Mouse (Mus musculus) stomach, postnatal 0 days (tissue): ENCODE data around the gene Actn2. TPM values are rescaled to one million over a fixed set of nuclear protein-coding genes. Genes with fewer than 3 reads are reported as not detected.

Source experiments
- ATAC-seq: fragments of 200-750 bp; cut with Nextera tagmentation; 2 replicates; pipeline ENCODE4 v1.8.0; 2017; ENCODE audit not compliant: low FRiP score, low TSS enrichment
- DNase-seq: peaks from one replicate; pipeline ENCODE4 v3.0.0-alpha.2; 2016; ENCODE audit warnings: low spot score
- H3K27ac ChIP-seq: fragments of 300-500 bp; sonication (generic); replicated peaks from 2 replicates; pipeline ENCODE4 v1.5.1; 2014; ENCODE audit warnings: mild to moderate bottlenecking, control low read depth
- H3K27me3 ChIP-seq: fragments of 300-500 bp; sonication (generic); 2 replicates; pipeline ENCODE4 v1.6.1; 2014; ENCODE audit warnings: low read length; ENCODE audit not compliant: control insufficient read depth, insufficient read depth
- H3K36me3 ChIP-seq: fragments of 300-500 bp; sonication (generic); 2 replicates; pipeline ENCODE4 v1.6.1; 2014; ENCODE audit warnings: low read length, mixed read lengths; ENCODE audit not compliant: control insufficient read depth, insufficient read depth
- H3K4me1 ChIP-seq: fragments of 300-500 bp; sonication (generic); replicated peaks from 2 replicates; pipeline ENCODE4 v1.6.1; 2014; ENCODE audit warnings: antibody characterized with exemption; ENCODE audit not compliant: control insufficient read depth, insufficient read depth
- H3K4me2 ChIP-seq: fragments of 300-500 bp; sonication (generic); replicated peaks from 2 replicates; pipeline ENCODE4 v1.6.1; 2014; ENCODE audit warnings: low read depth, mild to moderate bottlenecking, control low read depth, moderate library complexity
- H3K4me3 ChIP-seq: fragments of 300-500 bp; sonication (generic); 2 replicates; pipeline ENCODE4 v1.5.1; 2014; ENCODE audit warnings: low read depth, low read length, control low read depth
- H3K9ac ChIP-seq: fragments of 300-500 bp; sonication (generic); 2 replicates; pipeline ENCODE4 v1.6.1; 2014; ENCODE audit warnings: mild to moderate bottlenecking, low read length, control low read depth, mixed read lengths
- H3K9me3 ChIP-seq: fragments of 300-500 bp; sonication (generic); 2 replicates; pipeline ENCODE4 v1.6.1; 2016; ENCODE audit warnings: low read length; ENCODE audit not compliant: control insufficient read depth
- CTCF ChIP-seq: IDR thresholded peaks from 2 replicates; pipeline ENCODE4 v1.5.1; 2016; ENCODE audit warnings: antibody characterized with exemption, low read depth, mild to moderate bottlenecking, moderate library complexity
- EP300 ChIP-seq: optimal IDR thresholded peaks from 2 replicates; pipeline ENCODE3; 2016; ENCODE audit warnings: antibody characterized with exemption
- WGBS: fragments of 180-500 bp; shearing (Covaris S2); extraction: QIAGEN DNeasy Blood & Tissue Kit; methylation state at CpG from one replicate; pipeline ENCODE4 v1.1.7; 2014; 5-methylcytosine and 5-hydroxymethylcytosine counted together
- polyA plus RNA-seq: library from polyadenylated mRNA; unstranded; fragments of >200 nt; fragmentation: Nextera tagmentation; extraction: Ambion mirVana; gene quantifications from 2 replicates; pipeline ENCODE4 v1.2.1, GENCODE M21; 2015

Actn2 gene
- polyA plus RNA-seq, 1 experiment from 2014 or later = 2.3 TPM

DNA sequence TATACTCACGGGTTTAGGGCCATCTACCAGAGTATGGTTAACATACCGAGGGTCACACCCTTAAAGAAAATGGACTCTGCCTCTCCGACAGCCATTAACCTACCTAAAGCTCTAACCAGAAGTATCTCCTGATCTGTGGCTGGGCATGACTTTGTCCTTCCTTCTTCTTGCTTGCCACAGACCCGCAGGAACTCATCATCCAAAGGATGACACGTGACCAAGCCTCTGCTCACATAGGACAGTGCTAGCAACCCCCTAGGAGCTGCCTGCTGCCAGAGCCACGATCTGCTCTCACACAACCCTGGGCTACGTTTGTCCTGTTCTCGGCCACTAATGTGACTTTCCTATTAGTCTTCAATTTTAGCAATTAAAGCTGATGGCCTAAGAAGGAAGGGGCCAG, 35.0 kb downstream of the Actn2 start:
- no peak overlapping the region for H3K4me3 ChIP-seq
- no peak overlapping the region for H3K9ac ChIP-seq
- no peaks in the 10 kb centered on the region for H3K4me1 ChIP-seq
- no peak overlapping the region for H3K27ac ChIP-seq
- 88% methylated on average over 8 of the region's 8 CpGs for WGBS
- H3K36me3 ChIP-seq = no peaks in the 10 kb centered on the region
- DNase-seq (no peak), ATAC-seq (no peak)
- TF ChIP-seq EP300 = no peak
- TF ChIP-seq CTCF = no peak
- H3K9me3 ChIP-seq = no peaks in the 10 kb centered on the region
- no peaks in the 10 kb centered on the region for H3K27me3 ChIP-seq
- no peak overlapping the region for H3K4me2 ChIP-seq

DNA sequence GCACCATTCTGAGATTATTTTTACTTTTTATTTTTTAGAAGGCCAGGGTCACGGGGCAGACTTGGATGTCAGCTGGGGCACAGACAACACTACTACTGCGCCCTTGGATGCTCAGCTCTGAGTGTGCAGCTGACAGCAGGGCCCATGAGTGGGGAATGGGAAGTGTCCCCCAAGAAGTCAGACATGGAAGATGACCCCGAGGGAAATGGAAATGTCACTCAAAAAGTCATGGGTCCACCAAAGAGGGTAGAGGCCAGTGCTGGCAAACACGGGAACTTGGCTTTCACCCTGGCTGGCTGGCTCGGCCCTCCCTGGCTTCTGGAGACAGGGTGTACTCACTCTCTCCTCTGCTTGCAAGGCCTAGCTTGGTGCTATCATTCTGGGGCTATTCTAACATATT, 35.6 kb downstream of the Actn2 start:
- Histone ChIP-seq H3K9me3 (no peaks in the 10 kb centered on the region), H3K4me3 (no peak overlapping the region), H3K4me1 (no peaks in the 10 kb centered on the region), H3K27ac (no peak overlapping the region), H3K27me3 (no peaks in the 10 kb centered on the region), H3K9ac (no peak overlapping the region), H3K4me2 (no peak overlapping the region), H3K36me3 (no peaks in the 10 kb centered on the region)
- TF ChIP-seq EP300 (no peak), CTCF (no peak)
- 90% methylated on average over 5 of the region's 5 CpGs for WGBS
- no peak for ATAC-seq
- no peak for DNase-seq

DNA sequence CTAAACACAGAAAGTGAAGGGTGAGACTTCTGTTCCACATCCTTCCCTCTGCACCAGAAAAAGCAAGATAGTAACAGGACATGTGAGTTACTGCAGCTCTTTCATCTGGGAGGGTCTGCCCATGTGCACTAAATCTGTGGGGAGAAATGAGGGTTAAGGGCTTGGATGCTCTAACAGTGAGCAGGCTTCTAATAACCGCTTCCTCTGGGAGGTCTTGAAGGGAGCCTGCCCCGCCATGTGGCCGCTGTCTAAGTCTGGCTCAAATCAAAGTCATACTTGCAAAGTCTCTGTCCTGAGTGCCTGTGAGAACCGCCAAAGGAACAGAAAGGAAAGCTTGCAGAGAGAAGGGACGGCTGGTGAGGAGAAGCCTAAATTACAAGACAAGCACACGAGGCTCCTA, 42.8 kb downstream of the Actn2 start:
- 0 out of 2 replicates have a peak, but pooled peaks cover 2% of the 10 kb centered on the region for H3K4me1 ChIP-seq
- no peak overlapping the region for H3K4me2 ChIP-seq
- H3K4me3 ChIP-seq = no peak overlapping the region
- H3K9me3 ChIP-seq = no peaks in the 10 kb centered on the region
- WGBS = 56% methylated on average over 6 of the region's 6 CpGs
- TF ChIP-seq EP300 (no peak), CTCF (no peak)
- DNase-seq (no peak), ATAC-seq (no peak)
- H3K27ac ChIP-seq = no peak overlapping the region
- no peaks in the 10 kb centered on the region for H3K36me3 ChIP-seq
- no peaks in the 10 kb centered on the region for H3K27me3 ChIP-seq
- H3K9ac ChIP-seq = no peak overlapping the region

DNA sequence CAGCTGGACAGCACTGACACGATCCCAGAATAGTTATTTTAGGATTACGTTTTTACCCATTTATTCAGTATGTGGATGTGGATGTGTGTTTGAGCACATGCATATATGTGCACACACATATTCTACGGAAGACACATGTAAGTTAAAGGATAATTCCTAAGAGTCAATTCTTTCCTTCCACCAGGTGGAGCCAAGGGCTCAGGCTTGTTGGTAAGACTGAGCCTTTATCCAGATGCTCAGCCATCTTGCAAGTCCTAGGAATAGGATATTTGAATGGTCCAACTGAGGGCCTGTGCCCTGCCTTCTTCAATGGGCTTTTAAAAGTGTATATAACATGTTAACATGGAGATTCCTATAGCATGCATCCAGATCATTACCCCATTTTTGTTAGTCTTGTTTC, 43.9 kb downstream of the Actn2 start:
- Histone ChIP-seq H3K27me3 (no peaks in the 10 kb centered on the region), H3K9ac (no peak overlapping the region), H3K36me3 (no peaks in the 10 kb centered on the region), H3K4me2 (no peak overlapping the region), H3K4me1 (0 out of 2 replicates have a peak, but pooled peaks cover 2% of the 10 kb centered on the region), H3K27ac (no peak overlapping the region), H3K9me3 (no peaks in the 10 kb centered on the region), H3K4me3 (no peak overlapping the region)
- WGBS = 79% methylated on average over 3 of the region's 3 CpGs
- no peak for DNase-seq
- ATAC-seq = peak; percentile 26; the same call in 1 of the 2 replicates
- TF ChIP-seq CTCF = peak; percentile 86
- TF ChIP-seq EP300 = no peak

DNA sequence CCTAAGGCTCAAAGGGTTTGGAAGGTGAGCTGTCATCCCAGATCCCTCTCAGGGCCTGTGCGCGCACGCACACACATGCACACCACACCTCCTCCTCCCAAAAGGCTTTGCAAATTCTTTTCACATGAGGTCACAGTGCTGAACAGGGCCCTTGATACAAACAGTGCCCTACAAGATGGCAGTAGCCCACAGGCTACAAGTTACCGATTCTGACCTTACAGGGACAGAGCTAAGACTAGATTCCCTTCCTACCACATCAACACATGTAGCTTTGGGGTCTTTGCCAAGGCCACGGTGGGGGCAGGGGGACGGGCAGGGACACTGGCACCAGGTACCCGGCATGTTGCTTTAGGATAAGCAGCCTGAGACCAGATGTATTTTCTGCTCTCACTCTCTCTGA, 46.8 kb downstream of the Actn2 start:
- H3K36me3 ChIP-seq = no peaks in the 10 kb centered on the region
- 0 out of 2 replicates have a peak, but pooled peaks cover 2% of the 10 kb centered on the region for H3K4me1 ChIP-seq
- 62% methylated on average over 7 of the region's 7 CpGs for WGBS
- H3K9ac ChIP-seq = no peak overlapping the region
- no peak overlapping the region for H3K4me2 ChIP-seq
- peak; percentile 42; the same call in 1 of the 2 replicates for ATAC-seq
- H3K9me3 ChIP-seq = no peaks in the 10 kb centered on the region
- no peaks in the 10 kb centered on the region for H3K27me3 ChIP-seq
- no peak overlapping the region for H3K4me3 ChIP-seq
- TF ChIP-seq EP300 = no peak
- no peak for TF ChIP-seq CTCF
- no peak for DNase-seq
- no peak overlapping the region for H3K27ac ChIP-seq

DNA sequence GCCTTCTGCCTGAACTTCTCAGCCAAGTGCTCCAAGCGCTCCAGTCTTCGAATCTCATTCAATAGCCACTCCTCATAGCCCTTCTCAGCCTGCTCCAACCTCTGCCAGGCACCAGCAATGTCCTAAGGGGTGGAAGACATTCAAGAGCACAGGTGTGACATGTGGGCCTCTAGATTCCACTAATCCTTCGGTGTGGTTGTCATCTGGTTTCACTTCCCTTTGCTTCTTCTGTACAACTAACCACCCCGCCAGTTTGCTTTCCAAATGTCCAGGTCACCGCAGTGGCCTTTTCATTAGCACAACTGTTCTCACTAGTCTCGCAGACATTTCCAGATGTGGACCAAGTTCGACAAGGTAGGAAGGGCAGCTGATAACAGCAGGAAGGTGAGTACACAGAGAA, 49.9 kb downstream of the Actn2 start:
- TF ChIP-seq EP300 (no peak), CTCF (no peak)
- ATAC-seq (no peak), DNase-seq (no peak)
- 0 out of 2 replicates have a peak, but pooled peaks cover 2% of the 10 kb centered on the region for H3K4me1 ChIP-seq
- no peaks in the 10 kb centered on the region for H3K27me3 ChIP-seq
- H3K27ac ChIP-seq = no peak overlapping the region
- 86% methylated on average over 7 of the region's 7 CpGs for WGBS
- no peak overlapping the region for H3K4me2 ChIP-seq
- H3K4me3 ChIP-seq = no peak overlapping the region
- H3K9me3 ChIP-seq = no peaks in the 10 kb centered on the region
- H3K9ac ChIP-seq = no peak overlapping the region
- H3K36me3 ChIP-seq = no peaks in the 10 kb centered on the region
